Mouse (Mus musculus) forebrain, embryonic 15.5 days (tissue): Measurements from ENCODE around the gene Dok3. TPM values are rescaled to one million over a fixed set of nuclear protein-coding genes. Genes with fewer than 3 reads are reported as not detected.
"Not testable (repeated sequence)": the region's sequence is repeated elsewhere in the genome, so short reads cannot be mapped to it uniquely, and the experiment has no call there.

ENCODE experiments used
- ATAC-seq: fragments of 200-750 bp; cut with Nextera tagmentation; replicated peaks from 2 replicates; pipeline ENCODE4 v1.8.0; 2017; ENCODE audit warnings: mild to moderate bottlenecking, moderate TSS enrichment, moderate library complexity
- H3K27ac ChIP-seq: fragments of 300-500 bp; sonication (generic); replicated peaks from 2 replicates; pipeline ENCODE4 v1.5.1; 2015; ENCODE audit warnings: mild to moderate bottlenecking, inconsistent platforms
- H3K27me3 ChIP-seq: fragments of 300-500 bp; sonication (generic); 2 replicates; pipeline ENCODE4 v1.6.1; 2015; ENCODE audit warnings: inconsistent platforms
- H3K36me3 ChIP-seq: fragments of 300-500 bp; sonication (generic); 2 replicates; pipeline ENCODE4 v1.6.1; 2015; ENCODE audit warnings: mild to moderate bottlenecking, inconsistent platforms
- H3K4me1 ChIP-seq: fragments of 300-500 bp; sonication (generic); 2 replicates; pipeline ENCODE4 v1.6.1; 2015; ENCODE audit warnings: inconsistent platforms
- H3K4me2 ChIP-seq: fragments of 300-500 bp; sonication (generic); replicated peaks from 2 replicates; pipeline ENCODE4 v1.6.1; 2015; ENCODE audit warnings: mild to moderate bottlenecking, inconsistent platforms
- H3K4me3 ChIP-seq: fragments of 300-500 bp; sonication (generic); 2 replicates; pipeline ENCODE4 v1.5.1; 2015; ENCODE audit warnings: mild to moderate bottlenecking, inconsistent platforms
- H3K9ac ChIP-seq: fragments of 300-500 bp; sonication (generic); replicated peaks from 2 replicates; pipeline ENCODE4 v1.6.1; 2015; ENCODE audit warnings: mild to moderate bottlenecking, inconsistent platforms
- H3K9me3 ChIP-seq: fragments of 300-500 bp; sonication (generic); 2 replicates; pipeline ENCODE4 v1.6.1; 2016; ENCODE audit warnings: inconsistent platforms
- WGBS: fragments of 180-500 bp; shearing (Covaris S2); methylation state at CpG from one replicate; pipeline ENCODE4 v1.1.7; 2015; ENCODE audit warnings: mixed read lengths; 5-methylcytosine and 5-hydroxymethylcytosine counted together
- polyA plus RNA-seq: library from polyadenylated mRNA; unstranded; fragments of >200 nt; fragmentation: Nextera tagmentation; extraction: Ambion mirVana; gene quantifications from 2 replicates; pipeline ENCODE4 v1.2.1, GENCODE M21; 2015

Dok3 gene
- 3.6 and 4.0 TPM in 2 replicates for polyA plus RNA-seq

DNA sequence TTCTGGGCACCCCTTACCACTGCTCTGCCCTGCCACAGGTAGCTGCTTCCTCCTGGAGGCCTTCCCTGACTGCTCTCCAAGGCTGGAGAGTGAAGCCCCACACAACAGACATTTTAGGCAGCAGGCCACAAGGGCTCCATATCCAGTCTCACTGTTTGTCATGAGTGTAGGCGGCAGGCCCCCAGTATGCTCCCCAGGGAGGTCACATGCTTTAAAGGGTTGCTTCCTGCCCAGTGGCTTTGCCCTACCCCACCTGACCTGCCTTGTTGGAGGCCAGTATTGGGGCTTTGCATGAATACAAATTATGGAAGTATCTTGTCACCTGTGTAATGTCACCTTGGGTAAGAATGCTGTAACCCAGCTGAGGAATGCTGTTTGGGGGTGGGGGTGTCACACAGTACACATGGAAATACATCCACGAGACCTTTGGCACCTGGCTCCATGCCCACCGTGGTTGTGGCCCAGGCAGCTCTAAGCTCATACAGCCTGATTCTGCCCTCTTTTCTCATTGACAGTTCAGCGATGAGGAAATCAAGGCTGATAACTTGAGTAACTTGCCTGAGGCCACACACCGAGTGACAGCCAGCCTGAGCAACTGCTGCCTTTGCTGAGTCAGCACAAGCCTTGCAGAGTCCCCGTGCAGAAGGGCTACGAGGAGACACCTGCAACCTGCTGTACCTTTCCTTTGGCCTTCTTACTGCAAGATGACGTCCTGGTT lies at the start of gene Dok3:
Gene Dok3, minus strand, starts transcription at position 99 of the 718 bp plus-strand sequence.
- no peaks in the 10 kb centered on the region for H3K27me3 ChIP-seq
- 0 out of 2 replicates have a peak, but pooled peaks cover 3% of the 10 kb centered on the region for H3K4me1 ChIP-seq
- H3K4me3 ChIP-seq, result no peak within 1 kb of the TSS
- 83% methylated on average over 8 of the region's 8 CpGs for WGBS
- no peak within 1 kb of the TSS for H3K4me2 ChIP-seq
- H3K9me3 ChIP-seq, result no peaks in the 10 kb centered on the region
- no peak within 1 kb of the TSS for H3K9ac ChIP-seq
- no peak for ATAC-seq
- H3K27ac ChIP-seq, result no peak within 1 kb of the TSS
- peaks cover 50% of the 10 kb centered on the region for H3K36me3 ChIP-seq

GRCm38 (mm10) chr13:55578086-55578485 lies 49.0 kb upstream of the Dok3 start:
- Histone ChIP-seq H3K9ac (no peak overlapping the region), H3K4me2 (no peak overlapping the region), H3K9me3 (no peaks in the 10 kb centered on the region), H3K36me3 (no peaks in the 10 kb centered on the region), H3K4me1 (no peaks in the 10 kb centered on the region), H3K27ac (no peak overlapping the region), H3K27me3 (no peaks in the 10 kb centered on the region), H3K4me3 (no peak overlapping the region)
- 82% methylated on average over 4 of the region's 4 CpGs for WGBS
- ATAC-seq, result no peak

GRCm38 (mm10) chr13:55576872-55577271 lies 47.8 kb upstream of the Dok3 start:
- H3K4me2 ChIP-seq, H3K27me3 ChIP-seq, H3K4me3 ChIP-seq, H3K27ac ChIP-seq, H3K36me3 ChIP-seq, H3K4me1 ChIP-seq, H3K9ac ChIP-seq, ATAC-seq, H3K9me3 ChIP-seq: not testable (repeated sequence)
- 90% methylated on average over 7 of the region's 7 CpGs for WGBS

GRCm38 (mm10) chr13:55575932-55576331 lies 46.8 kb upstream of the Dok3 start:
- Histone ChIP-seq H3K9ac (no peak overlapping the region), H3K27me3 (no peaks in the 10 kb centered on the region), H3K9me3 (no peaks in the 10 kb centered on the region), H3K27ac (no peak overlapping the region), H3K36me3 (no peaks in the 10 kb centered on the region), H3K4me2 (no peak overlapping the region), H3K4me3 (no peak overlapping the region), H3K4me1 (peaks cover 12% of the 10 kb centered on the region)
- ATAC-seq, result no peak
- WGBS, result 62% methylated on average over 5 of the region's 5 CpGs

GRCm38 (mm10) chr13:55574321-55574720 lies 45.2 kb upstream of the Dok3 start:
- no peak for ATAC-seq
- no peak overlapping the region for H3K4me2 ChIP-seq
- peaks cover 19% of the 10 kb centered on the region for H3K4me1 ChIP-seq
- no peak overlapping the region for H3K4me3 ChIP-seq
- H3K9ac ChIP-seq, result no peak overlapping the region
- H3K36me3 ChIP-seq, result no peaks in the 10 kb centered on the region
- H3K9me3 ChIP-seq, result no peaks in the 10 kb centered on the region
- H3K27me3 ChIP-seq, result no peaks in the 10 kb centered on the region
- 62% methylated on average over 5 of the region's 5 CpGs for WGBS
- no peak overlapping the region for H3K27ac ChIP-seq

- WGBS, result 97% methylated on average over 2 of the region's 2 CpGs
- H3K27me3 ChIP-seq, result no peaks in the 10 kb centered on the region
- no peak within 1 kb of the TSS for H3K27ac ChIP-seq
- no peak within 1 kb of the TSS for H3K9ac ChIP-seq
- no peak for ATAC-seq
- no peak within 1 kb of the TSS for H3K4me2 ChIP-seq
- no peaks in the 10 kb centered on the region for H3K9me3 ChIP-seq
- H3K4me1 ChIP-seq, result peaks cover 26% of the 10 kb centered on the region
- H3K36me3 ChIP-seq, result no peaks in the 10 kb centered on the region; the same call in 1 of the 2 replicates
- no peak within 1 kb of the TSS for H3K4me3 ChIP-seq
These were observed 44.3 kb upstream of the Dok3 start, which contains the start of gene Tmed9 for GRCm38 (mm10) chr13:55573432-55573831. Tmed9 (plus strand) TSS chr13:55573732.

GRCm38 (mm10) chr13:55571977-55572376 lies 42.9 kb upstream of the Dok3 start:
- no peaks in the 10 kb centered on the region; the same call in 1 of the 2 replicates for H3K36me3 ChIP-seq
- H3K4me1 ChIP-seq, result peaks cover 32% of the 10 kb centered on the region
- no peaks in the 10 kb centered on the region for H3K27me3 ChIP-seq

DNA sequence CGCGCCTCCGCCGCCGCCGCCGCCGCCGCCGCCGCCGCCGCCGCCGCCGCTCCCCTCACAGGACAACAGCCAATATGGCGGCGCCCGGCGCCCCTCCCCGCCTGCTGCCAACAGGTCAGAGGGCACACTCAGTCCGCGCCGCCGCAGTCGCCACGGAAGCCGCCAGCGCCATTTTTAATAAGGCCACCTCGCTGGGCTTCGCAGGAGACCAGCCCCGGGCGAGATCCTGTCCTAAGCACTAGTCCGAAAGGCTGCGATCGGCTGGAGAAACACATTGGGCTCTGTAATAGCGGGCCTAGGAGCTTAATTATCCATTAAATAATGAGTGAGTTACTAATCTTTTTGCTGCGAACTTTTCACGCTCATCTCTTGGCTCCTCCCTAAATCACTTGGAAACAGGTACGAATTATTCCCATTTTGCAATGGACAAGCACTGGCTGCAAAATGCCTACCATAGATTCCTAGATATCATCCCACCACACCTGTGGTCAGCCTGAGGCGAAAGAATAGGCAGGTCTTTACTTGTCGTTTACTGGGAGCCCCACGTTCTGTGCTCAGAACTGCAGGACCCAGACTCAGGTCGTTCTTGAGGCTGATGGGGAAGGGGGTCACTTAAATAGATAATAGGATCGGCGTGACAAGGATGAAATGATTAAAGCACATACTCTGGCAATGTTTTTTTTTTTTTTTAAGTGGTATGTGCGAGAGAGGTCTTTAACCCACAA lies 42.1 kb upstream of the Dok3 start, which contains the start of gene Fam193b:
Gene Fam193b, minus strand, starts transcription at position 94 of the 725 bp plus-strand sequence.
- peak; percentile 90 for ATAC-seq
- H3K4me2 ChIP-seq, result peak within 1 kb of the TSS; percentile 92
- H3K9me3 ChIP-seq, result no peaks in the 10 kb centered on the region
- H3K9ac ChIP-seq, result peak within 1 kb of the TSS; percentile 98
- peak within 1 kb of the TSS; percentile 92 for H3K27ac ChIP-seq
- 1% methylated on average over 35 of the region's 47 CpGs for WGBS
- no peaks in the 10 kb centered on the region; the same call in 1 of the 2 replicates for H3K36me3 ChIP-seq
- H3K4me1 ChIP-seq, result peaks cover 35% of the 10 kb centered on the region
- H3K4me3 ChIP-seq, result peak within 1 kb of the TSS; percentile 94
- no peaks in the 10 kb centered on the region for H3K27me3 ChIP-seq

More at GRCm38 (mm10) chr13:55571977-55572376, 42.9 kb upstream of the Dok3 start:
- Histone ChIP-seq H3K4me2 (no peak overlapping the region), H3K27ac (no peak overlapping the region), H3K4me3 (no peak overlapping the region), H3K9ac (no peak overlapping the region), H3K9me3 (no peaks in the 10 kb centered on the region)
- 81% methylated on average over 2 of the region's 2 CpGs for WGBS
- no peak for ATAC-seq

DNA sequence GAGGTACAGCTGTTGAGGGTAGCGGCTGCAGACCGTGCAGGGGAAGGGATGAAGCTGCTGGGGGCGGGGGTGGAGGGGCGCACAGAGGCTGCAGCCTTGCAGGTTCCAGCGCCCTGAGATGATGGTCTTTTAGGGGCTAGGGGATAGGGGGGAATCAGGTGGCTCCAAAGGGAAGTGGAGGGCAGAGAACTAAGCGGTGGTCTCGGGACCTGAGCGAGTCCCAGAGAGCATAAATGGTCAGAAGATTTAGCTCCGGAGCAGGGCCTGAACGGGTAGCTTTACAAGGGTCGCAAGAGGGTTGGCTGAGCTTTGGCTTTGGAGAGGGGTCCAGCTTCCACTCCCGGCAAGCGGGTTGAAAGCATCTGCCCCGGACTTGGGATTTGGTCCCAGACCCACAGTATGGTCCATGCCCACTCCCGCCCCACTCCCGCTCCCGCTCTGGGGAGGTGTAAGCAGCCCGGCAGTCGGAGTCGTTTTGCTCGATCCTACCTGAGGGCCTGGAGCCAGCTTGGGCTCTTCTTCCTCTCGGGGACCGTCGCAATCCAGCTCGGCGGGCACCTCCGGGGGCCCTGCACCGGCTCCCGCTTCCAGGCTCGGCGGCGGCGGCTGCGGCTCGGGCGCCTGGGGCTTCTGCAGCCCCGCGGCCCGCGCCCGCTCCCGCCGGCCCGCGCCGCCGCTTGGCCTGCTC lies 41.3 kb upstream of the Dok3 start:
- H3K4me2 ChIP-seq, result peak overlapping the region; percentile 92
- no peaks in the 10 kb centered on the region for H3K9me3 ChIP-seq
- under 1% methylated on average over 47 of the region's 47 CpGs for WGBS
- H3K27me3 ChIP-seq, result no peaks in the 10 kb centered on the region
- peak; percentile 73 for ATAC-seq
- peak overlapping the region; percentile 94 for H3K4me3 ChIP-seq
- peaks cover 35% of the 10 kb centered on the region for H3K4me1 ChIP-seq
- H3K9ac ChIP-seq, result peak overlapping the region; percentile 98
- no peaks in the 10 kb centered on the region; the same call in 1 of the 2 replicates for H3K36me3 ChIP-seq
- H3K27ac ChIP-seq, result peak overlapping the region; percentile 92

DNA sequence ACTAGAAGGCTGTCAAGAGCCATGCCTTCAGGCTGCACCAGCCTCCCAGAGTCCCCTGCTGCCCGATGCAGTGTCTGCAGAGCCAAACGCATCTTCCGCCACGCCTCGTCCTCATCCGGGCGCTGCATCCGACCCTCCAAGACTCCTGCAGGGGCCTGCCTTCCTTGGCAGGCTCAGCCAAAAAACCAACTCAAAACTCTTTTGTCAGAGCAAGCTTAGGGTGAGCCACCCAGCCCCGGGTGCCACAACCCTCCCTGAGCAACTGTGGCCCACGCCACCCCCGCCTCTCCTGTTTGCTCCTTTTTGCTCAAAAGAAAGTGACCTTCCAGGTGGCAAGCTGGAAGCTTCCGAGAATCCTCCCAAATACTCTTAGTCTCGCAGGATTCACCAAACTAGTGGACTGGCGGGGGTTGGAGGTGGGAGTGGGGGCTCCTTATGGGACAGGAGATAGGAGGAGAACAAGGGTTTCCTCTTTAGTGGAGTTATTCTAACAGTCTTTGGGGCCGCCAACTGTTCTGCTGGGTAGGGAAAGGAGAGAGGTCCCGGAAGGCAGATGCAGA lies 40.7 kb upstream of the Dok3 start:
- Histone ChIP-seq H3K4me3 (peak overlapping the region; percentile 94), H3K9me3 (no peaks in the 10 kb centered on the region), H3K27me3 (no peaks in the 10 kb centered on the region), H3K36me3 (no peaks in the 10 kb centered on the region; the same call in 1 of the 2 replicates), H3K27ac (peak overlapping the region; percentile 92), H3K4me1 (peaks cover 35% of the 10 kb centered on the region), H3K9ac (peak overlapping the region; percentile 98), H3K4me2 (peak overlapping the region; percentile 92)
- WGBS, result under 1% methylated on average over 16 of the region's 16 CpGs
- ATAC-seq, result no peak

GRCm38 (mm10) chr13:55568524-55568923 lies 39.4 kb upstream of the Dok3 start:
- H3K27ac ChIP-seq, H3K4me2 ChIP-seq, H3K4me3 ChIP-seq, H3K9ac ChIP-seq, H3K27me3 ChIP-seq, H3K9me3 ChIP-seq, ATAC-seq, H3K36me3 ChIP-seq: not testable (repeated sequence)
- H3K4me1 ChIP-seq, result peaks cover 35% of the 10 kb centered on the region
- WGBS, result 90% methylated on average over 4 of the region's 4 CpGs
